Mouse (Mus musculus): Measurements from ENCODE around the gene Mrtfa.

The Mrtfa gene

DNA sequence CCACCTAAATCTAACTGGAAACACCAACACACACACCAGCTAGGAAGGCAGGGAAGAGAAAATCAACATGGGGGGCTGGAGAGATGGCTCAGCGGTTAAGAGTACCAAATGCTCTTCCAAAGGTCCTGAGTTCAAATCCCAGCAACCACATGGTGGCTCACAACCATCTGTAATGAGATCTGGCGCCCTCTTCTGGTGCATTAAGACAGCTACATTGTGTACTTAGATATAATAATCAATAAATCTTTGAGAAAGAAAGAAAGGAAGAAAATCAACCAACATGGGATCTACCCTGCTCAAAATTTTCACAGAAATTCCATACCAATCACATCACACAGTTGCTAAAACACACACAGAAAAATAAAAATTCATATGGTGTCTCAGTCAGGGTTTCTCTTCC lies 34.1 kb downstream of the Mrtfa start:
- DNase-seq (ENCODE audit: low read depth in 1 of 2, low spot score in 2 of 2): no peak

DNA sequence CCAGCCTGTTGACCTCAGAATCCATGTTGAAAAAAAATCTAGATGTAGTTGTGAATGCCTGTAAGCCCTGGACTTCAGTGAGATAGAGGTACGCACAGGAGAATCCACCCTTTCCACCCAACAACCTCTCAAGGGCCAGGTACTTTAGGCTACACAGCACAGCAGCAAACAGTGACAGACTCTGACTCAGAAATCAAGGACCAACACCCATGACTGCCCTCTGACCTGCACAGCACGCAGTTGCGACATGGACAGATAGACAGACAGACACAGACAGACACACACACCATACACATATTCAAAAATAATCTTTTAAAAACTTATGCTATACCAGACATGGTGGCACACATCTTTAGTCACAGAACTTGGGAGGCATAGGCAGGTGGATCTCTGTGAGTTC lies 34.7 kb downstream of the Mrtfa start:
- no peak for DNase-seq (ENCODE audit: low read depth in 1 of 2, low spot score in 2 of 2)

DNA sequence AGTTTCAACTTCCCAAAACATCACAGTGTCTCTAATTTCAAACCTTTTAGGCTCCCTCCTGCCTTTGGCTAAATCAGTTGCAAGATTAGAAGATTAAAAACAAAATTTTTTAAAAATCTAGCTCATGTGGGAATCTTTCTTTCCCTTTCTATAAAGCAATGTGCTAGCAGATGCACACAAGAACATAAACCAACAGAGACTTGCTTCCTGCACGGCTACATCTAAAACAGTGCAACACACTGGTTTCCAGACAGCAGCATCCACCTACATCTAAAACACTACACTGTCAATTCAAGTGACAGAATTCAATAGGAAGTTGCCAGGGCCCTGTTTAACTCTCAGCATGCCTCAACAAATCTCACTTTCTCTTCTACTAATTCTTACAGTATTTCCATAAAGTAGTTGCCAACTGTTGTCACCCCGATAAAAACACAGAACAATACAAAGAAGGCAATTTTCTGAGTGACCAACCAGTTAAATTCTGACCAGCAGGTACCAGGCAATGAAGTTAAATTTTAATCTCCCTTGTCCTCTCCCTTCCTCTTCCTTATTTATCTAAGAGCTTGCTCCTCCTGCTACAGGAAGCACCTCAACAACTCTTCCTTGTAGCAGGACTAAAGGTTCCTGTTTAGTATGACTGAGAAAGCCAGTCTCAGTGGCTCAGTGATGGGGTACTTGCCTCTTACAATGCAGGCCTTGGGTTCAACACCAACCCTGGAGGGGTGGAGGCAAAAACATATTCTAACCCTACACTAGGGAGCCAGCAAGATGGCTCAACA lies 35.5 kb downstream of the Mrtfa start:
- DNase-seq (ENCODE audit: low read depth in 1 of 2, low spot score in 2 of 2): no peak

DNA sequence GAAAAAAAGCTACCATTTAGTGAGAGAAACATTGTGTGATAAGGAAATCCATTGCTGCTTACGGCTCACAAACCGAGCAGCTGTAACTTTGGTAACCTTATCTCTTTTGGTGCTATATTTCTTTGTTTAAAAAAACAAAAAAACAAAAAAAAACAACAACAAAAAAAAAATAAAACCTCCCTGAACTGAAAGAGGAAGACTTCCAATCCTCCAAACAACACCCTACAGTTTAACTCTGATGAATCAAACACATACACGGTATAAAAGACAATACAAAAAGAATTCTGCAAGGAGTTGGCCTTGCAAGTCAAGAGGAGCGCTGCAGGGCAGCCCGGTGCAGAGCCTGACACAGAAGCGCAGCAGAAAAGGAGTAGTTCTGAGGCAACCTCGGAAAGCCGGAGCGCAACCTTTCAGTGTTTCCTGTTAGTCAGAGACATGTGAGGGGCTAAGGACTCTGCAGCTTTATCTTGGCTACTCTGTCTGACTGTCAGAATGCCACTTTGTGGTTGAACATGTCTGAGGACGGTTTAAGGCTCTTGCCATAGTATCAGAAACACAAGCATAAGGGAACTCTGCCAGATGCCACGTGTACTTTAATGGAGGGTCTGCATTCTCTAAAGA lies 48.5 kb downstream of the Mrtfa start:
- DNase-seq (ENCODE audit: low read depth in 1 of 2, low spot score in 2 of 2): no peak

DNA sequence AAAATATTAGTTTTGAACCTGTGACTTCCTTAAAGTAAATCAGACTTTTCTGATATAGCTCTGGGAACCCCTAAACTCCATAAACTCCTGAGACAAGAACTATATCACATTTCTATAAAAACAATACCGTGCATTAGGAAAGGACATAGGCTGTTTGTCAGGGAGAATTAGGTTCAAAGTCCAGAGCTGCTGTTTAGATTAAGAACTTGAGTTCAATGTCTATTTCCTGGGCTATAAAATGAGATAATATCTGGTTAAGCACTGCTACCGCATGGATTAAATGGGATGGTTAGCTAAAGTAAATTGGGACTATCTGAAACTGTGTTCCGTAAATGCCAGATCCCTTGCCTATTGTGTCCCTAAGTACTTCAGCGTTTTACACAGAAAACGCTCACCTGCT lies 50.6 kb downstream of the Mrtfa start:
- no peak for DNase-seq (ENCODE audit: low read depth in 1 of 2, low spot score in 2 of 2)

DNA sequence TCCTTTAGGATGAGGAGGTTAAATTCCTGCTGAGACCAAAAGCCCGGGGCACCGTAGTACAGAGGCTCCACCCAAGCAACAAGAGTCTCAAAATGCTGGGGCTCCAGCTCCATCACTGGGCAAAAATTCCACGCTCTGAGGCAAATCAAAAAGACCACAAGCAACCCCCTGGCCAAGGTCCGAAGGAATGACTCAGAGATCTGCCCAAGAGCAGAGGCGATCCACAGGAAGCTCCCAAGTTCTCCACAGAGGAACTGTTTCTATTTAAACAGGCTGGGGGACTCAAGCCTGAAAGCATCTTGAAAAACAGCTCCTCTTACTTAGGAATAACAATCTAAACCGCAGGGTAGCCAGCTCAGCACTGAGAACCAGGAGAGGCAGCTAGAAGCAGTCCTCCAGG lies 53.3 kb downstream of the Mrtfa start:
- DNase-seq (ENCODE audit: low read depth in 1 of 2, low spot score in 2 of 2): no peak

DNA sequence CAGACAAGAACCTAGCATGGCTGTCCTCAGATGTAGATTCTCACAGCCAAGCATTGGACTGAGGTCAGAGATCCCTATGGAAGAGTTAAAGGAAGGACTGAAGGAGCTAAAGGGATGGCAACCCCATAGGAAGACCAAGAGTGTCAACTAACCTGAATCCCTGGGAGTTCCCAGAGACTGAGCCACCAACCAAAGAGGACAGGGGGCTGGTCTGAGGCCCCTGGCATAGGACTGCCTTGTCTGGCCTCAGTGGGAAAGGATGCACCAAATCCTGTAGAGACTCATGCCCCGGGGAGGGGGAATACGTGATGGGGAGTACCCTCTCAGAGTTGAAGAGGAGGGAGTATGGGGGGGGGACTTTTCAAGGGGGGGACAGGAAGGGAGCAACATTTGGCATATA lies 56.8 kb downstream of the Mrtfa start:
- DNase-seq (ENCODE audit: low read depth in 1 of 2, low spot score in 2 of 2): no peak

DNA sequence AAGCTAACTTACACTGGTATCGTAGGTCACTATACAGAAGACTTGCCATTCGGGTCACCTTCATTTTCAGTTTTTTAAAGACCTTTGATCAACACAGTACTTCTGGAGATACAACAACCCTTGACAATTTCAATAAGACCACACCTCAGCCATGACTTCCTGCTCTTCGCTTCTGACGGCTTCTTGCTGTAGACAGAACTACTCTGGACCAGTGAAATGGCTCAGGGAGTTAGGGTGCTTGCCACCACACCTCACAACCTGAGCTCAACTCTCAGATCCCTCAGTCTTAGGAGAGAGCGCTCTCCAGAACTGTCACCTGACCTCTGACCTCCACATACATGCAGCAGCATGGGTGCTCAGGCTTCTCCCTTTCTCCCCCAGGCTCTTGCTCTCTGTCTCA lies 59.4 kb downstream of the Mrtfa start:
- DNase-seq (ENCODE audit: low read depth in 1 of 2, low spot score in 2 of 2): no peak

DNA sequence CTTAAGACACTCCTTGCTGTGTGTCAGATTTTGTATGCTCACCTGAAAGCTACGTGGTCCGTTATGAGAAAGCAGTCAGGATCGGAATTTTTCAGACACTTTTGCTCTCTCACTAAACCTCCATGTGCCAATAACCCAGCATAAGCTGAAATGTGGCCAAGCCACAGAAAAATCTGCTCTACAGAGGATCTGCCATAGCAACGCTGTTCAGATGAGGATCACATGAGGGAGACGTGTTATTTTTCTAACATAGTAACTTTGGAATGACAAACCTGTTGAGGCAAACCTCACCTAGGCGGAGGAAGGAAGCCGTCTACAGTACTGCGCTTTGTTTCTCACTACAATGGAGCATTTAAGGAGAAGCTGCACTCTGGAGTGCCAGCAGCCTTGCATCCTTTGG lies 60.6 kb downstream of the Mrtfa start:
- no peak for DNase-seq (ENCODE audit: low read depth in 1 of 2, low spot score in 2 of 2)

DNA sequence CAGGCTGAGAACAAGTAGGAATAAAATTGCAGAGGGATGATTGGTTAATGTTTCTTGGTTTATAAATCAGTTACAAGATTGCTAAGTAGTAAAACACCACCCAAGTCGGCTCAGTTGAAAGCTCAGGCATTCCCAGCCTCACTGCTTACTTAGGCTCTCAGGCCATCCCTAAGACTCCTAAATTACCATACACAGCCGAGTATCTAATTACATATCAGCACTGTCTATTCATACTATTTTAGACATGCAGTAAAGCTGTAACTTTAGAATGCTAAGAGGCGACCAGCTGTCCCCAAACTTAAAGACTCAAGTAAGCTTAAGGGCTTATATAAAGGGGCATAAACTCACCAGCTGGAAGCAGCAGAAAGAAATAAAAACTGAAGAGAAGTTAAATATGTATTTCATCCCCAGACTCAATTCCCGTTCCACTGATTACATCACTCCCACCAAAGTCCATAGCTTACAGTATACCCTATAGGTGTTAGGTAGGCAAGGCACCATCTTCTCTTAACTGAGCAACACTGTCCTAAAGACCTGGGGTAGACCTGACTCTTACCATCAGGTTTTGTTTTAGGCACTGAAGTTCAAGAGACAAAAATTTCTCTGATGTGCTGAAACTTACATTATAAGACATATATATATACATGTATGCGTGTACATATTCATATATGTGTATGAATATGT lies 62.3 kb downstream of the Mrtfa start:
- DNase-seq (ENCODE audit: low read depth in 1 of 2, low spot score in 2 of 2): no peak

DNA sequence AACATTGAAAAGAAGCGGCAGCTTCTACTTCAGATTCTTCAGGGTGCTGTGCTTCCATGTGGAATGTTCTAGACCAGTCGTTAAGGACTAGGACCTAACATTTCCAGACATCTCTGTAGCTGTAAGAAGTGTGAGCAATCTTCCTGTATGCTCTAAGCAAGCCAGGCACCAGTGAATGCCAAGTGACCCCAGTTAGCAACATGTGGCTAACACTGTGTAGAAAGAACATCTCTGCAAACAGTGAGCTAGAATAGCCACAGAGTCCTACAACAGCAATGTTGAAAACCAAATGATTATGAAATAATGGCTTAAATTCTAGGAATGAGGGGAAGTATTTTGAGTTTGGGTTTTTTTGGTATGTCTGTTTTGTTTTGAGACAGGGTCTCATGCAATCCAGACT lies 66.3 kb downstream of the Mrtfa start:
- DNase-seq (ENCODE audit: low read depth in 1 of 2, low spot score in 2 of 2): no peak

DNA sequence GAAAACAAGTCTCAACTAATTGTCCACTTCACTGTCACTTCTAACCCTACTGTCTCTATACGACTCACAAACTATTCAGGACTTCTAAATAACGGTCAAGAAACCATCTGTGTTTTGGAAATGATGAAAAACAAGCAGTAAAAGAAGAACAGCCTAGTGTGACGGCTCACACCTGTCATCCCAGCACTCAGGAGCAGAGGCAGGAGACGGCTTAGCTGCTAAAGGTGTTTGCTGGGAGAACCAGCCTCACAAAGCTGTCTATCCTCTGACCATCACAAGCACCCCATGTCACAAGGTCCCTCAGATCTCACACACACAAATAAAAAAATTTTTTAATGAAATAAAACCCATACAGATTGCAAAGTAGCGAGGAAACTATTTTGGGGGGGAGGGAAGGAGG lies 67.4 kb downstream of the Mrtfa start:
- DNase-seq (ENCODE audit: low read depth in 1 of 2, low spot score in 2 of 2): no peak

DNA sequence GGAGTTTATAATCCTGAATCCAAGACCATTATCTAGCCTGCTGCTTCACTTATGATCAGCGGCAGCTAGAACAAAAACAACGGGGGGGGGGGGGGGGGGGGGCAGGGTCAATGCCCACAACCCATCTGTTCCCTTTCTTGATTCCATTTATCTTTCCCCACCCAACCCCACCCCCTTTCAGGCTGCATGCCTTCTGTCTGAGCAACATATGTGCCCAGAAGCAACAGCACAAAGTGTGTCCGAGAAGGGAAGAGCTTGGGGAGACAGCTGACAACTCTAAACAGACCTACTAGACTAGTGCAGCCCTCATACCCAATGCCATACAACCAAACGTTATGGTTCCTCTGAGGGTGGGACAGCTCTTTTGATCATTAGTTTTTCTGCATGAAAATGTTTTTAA lies 68.0 kb downstream of the Mrtfa start:
- DNase-seq (ENCODE audit: low read depth in 1 of 2, low spot score in 2 of 2): no peak

DNA sequence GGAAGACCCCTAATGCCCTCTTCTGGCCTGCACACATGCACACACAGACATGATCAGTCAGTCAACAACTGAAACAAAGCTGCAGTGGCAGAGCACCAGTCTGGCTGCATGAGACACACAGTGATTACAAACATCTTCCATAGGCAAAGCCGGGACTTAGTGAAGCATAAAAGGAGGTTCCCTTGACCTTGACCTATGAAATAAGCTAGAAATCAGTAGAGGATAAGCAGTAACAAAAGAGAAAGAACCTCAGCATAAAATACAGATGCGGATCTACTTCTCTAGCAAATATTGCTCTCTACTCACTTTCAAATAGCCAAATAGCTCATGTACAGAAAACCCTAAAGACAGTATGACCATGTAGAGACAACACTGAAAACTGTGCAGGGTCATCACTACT lies 68.5 kb downstream of the Mrtfa start:
- DNase-seq (ENCODE audit: low read depth in 1 of 2, low spot score in 2 of 2): no peak

DNA sequence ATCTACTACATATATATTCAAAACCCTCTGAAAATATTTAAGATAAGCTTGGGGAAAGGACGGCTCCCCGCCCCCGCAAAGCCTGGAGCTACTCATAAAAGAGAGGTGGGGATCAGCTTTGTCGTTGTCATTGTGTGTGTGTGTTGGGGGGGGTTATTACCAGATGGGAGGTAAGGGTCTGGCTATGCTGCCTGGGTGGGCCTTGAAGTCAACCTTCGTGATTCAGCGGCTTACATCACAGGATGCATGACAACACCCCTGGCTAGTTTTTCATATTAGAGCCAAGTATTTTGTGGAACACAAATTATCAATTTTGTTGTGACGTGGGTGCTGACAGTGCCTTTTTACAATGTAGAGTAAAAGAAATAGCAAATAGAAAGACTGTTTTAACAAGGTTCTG lies 69.6 kb downstream of the Mrtfa start:
- DNase-seq (ENCODE audit: low read depth in 1 of 2, low spot score in 2 of 2): no peak

DNA sequence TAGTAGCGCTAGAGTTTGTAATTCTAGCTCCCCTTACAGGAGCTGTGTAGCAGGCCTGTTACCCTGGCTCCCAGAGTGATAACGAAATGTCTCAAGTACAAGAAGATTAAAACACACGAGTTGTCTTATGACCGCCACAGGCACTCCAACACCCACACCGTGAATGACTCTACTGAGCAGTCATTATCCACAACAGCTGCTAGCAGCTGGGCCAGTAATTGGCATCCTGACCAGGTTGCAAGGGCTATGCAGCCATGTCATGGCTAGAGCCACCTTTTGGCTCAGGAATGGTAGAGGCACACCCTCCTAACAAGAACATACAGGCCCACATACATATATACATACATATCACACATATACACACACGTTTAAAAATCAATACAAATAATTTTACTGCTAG lies 70.4 kb downstream of the Mrtfa start:
- no peak for DNase-seq (ENCODE audit: low read depth in 1 of 2, low spot score in 2 of 2)

DNA sequence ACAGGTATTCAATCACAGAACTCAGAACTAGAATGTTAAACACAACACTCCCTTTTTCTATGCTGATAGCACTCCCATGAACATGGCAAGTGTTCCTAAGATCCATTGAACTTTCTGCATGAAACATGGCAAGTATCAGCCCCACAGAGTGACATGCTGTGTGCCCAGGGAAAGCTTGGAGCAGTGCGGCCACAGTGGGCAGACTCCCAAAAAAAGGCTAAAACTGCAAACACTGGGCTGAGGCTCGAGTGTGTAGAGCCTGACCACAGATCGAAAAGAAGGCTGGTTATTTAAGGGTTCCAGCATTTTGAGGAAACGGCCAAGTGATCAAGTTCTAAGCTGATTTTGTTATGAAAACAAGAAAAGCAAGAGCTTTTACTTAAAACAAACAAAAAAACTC lies 72.3 kb downstream of the Mrtfa start:
- DNase-seq (ENCODE audit: low read depth in 1 of 2, low spot score in 2 of 2): no peak

DNA sequence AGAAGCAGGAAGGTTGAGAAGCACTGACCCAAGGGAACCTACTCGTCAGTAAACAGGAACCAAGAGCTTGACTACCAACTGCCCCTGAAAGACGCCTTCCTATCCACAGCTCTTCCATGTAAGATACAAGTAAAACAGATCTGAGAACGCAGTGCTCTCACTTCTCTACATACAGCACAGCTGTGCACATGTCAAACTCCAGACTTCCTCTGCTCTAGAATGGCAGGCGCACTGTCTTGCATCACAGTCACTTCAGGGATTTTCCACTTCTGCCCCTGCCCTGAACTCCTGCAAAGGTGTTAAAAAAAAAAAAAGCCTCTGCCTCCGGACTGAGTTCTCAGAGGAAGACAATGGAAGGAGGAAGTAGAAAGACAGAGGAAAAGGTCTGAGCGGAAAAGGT lies 78.0 kb downstream of the Mrtfa start:
- peak; percentile 37 to 44 for DNase-seq (ENCODE audit: low read depth in 1 of 2, low spot score in 2 of 2)

DNA sequence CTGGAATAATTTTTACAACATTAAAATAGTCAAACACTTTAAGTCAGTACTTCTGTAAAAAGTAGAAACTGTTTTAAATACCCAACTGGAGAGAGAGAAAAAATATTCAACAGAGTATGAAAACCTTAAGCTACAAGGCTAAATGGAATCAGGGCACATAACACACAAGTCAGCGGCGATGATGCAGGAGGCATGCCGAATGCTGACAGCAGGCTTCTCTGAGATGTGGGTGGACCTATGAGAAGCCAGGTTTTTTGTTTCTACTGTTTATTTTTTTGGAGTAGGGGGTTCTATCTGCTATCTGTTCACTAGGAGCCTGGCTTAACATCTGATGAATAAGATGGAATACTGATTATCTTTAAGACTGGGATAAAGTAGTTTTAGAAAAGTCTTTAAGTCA lies 80.2 kb downstream of the Mrtfa start:
- DNase-seq (ENCODE audit: low read depth in 1 of 2, low spot score in 2 of 2): no peak

DNA sequence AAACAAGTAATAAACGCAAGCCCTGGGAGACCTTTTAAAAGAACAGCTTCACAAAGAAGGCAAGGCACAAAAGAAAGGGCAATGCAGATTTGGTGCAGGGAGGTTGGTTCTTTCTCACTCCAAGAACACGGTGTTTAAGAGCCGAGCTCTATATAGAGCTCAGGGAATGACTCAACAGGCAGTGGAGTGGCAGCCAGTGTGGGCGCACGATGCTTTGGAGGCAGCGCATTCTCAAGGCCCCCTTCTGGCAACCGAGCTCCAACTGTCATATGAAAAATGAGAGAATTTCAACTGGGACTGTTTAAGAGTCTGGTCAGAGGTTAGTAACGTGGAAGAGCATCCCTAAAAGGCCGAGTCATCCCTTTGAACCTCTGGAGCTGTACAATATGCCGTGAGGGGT lies 84.6 kb downstream of the Mrtfa start:
- no peak for DNase-seq (ENCODE audit: low read depth in 1 of 2, low spot score in 2 of 2)

DNA sequence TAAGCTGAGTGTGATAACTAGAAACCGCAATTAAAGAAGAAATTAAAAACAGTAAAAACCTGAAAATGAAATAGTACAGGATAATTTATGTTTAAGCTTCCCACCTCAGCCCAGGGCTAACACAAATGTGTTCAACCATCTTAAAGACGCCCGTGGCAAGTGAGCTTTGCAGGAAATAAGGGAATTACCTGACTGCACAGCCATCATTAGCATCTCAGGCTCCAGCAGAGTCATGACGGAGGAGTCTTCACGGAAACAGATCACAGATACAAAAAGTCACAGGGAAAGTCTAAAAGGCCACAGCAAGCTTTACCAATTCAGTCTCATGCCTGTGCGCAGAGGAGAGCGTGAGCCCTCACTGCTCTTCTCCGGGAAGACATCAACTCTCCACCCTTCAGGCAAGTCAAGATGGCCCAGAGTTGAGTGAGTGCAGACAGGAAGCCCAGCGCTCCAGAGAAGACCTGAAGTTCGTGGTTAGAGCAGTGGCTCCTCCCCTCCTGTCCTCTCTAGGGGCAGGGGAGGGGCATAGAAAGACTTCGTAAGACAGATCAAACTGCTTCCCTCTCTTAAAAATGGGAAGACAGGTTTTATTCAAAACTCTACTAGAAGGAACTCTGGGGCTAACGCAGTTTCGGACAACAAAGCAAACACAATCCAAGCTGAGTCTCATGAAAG lies 85.8 kb downstream of the Mrtfa start:
- peak; percentile 33 to 64 for DNase-seq (ENCODE audit: low read depth in 1 of 2, low spot score in 2 of 2)

DNA sequence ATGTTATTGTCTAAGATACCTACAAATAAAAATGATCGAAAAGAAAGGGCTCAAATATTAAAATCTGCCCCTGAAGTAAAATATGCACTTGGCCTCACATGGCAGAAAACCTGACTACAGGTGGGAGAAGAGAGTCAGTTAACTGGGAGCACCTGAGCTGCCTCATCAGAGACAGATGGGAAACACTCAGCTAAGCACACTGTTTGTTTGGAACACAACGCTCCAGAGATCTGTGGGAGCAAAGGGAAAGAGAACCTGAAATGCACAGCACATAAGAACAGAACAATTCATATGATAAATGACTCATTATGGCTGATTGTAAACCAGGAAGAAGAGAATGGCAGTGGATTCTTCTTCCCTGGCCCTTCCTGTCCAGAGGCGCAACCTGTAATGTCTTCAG lies 87.1 kb downstream of the Mrtfa start:
- no peak for DNase-seq (ENCODE audit: low read depth in 1 of 2, low spot score in 2 of 2)

Measured in monocyte, adult 2 months (primary cell).